ENCODE assay signal across 17 mouse cellular contexts in the genomic region with DNA sequence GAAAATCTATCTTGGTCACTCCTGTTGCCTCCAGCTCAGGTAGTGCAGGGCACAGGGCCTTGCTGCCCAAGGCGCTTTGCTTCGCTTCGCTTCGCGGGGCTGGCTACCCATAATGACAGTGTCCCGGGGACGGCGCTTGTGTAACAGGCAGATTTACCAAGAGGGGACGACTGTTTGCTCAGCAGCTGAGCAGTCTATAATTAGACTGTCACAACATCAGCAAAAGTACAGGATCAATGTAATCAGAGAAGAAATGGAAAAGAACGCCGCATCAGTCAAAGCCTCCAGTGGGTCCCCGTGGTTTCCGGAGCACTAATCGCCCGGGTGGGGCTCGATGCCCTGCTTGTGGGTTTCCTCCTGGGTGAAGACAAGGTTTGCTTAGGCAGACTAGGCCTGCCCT. TPM values are rescaled to one million over a fixed set of nuclear protein-coding genes. Genes with fewer than 3 reads are reported as not detected.
DNase-seq lines count a peak whose midpoint lies in the region; ATAC-seq and TF ChIP-seq lines count a peak whose summit lies in the region.
"Had no signal": no experiment of that assay in that cellular context is flagged by ENCODE, and none has a peak within 500 bp of the region (broad histone marks: within the 10 kb centered on the region; RNA-seq: fewer than 3 reads in every experiment).

No protein-coding gene starts in this region.

- DNase-seq in forebrain, embryonic 10.5 days (ENCODE audit: extremely low spot score, low spot score): no peak
- DNase-seq in liver, embryonic 11.5 days (ENCODE audit: low spot score): no peak
- DNase-seq in brain, adult 2 months (ENCODE audit: low read depth, low spot score): peak; percentile 24
- DNase-seq in induced T-regulatory cell, adult 2 months (ENCODE audit: low read depth): peak; percentile 18
- DNase-seq in lung, postnatal 0 days (ENCODE audit: low spot score): no peak
- DNase-seq in ovary, adult 18-20 months (ENCODE audit: low spot score): no peak
- DNase-seq: cerebellum, adult 8-10 months; gastrocnemius, postnatal 25 days; lung, postnatal 14 days; right cerebral cortex, postnatal 14 days had no signal

- WGBS in forebrain, embryonic 12.5 days: 85% methylated on average over 16 of the region's 16 CpGs
- WGBS in forebrain, embryonic 10.5 days: 88% methylated on average over 16 of the region's 16 CpGs
- 72% methylated on average over 16 of the region's 16 CpGs for WGBS in liver, embryonic 16.5 days (ENCODE audit: insufficient replicate concordance)
- 86% methylated on average over 16 of the region's 16 CpGs for WGBS in liver, embryonic 11.5 days
- WGBS in lung, postnatal 0 days: 88% methylated on average over 16 of the region's 16 CpGs

- H3K9me3 ChIP-seq in forebrain, embryonic 12.5 days: no peaks in the 10 kb centered on the region
- peaks cover 3% of the 10 kb centered on the region; the same call in 1 of the 2 replicates for H3K9me3 ChIP-seq in forebrain, embryonic 10.5 days
- H3K9me3 ChIP-seq in liver, embryonic 16.5 days (replicated peaks; ENCODE audit: control insufficient read depth, low read length): no peaks in the 10 kb centered on the region
- no peaks in the 10 kb centered on the region for H3K9me3 ChIP-seq in liver, embryonic 11.5 days (ENCODE audit: control insufficient read depth, low read length)
- no peaks in the 10 kb centered on the region for H3K9me3 ChIP-seq in lung, postnatal 0 days (ENCODE audit: low read length)
- H3K9me3 ChIP-seq: limb, embryonic 15.5 days; midbrain, embryonic 13.5 days had no signal

- no peak overlapping the region for H3K27ac ChIP-seq in forebrain, embryonic 12.5 days
- H3K27ac ChIP-seq in forebrain, embryonic 10.5 days: no peak overlapping the region
- H3K27ac ChIP-seq in liver, embryonic 16.5 days (ENCODE audit: low read length): no peak overlapping the region
- H3K27ac ChIP-seq in liver, embryonic 11.5 days (ENCODE audit: low read depth, low read length): no peak overlapping the region
- H3K27ac ChIP-seq in lung, postnatal 0 days (ENCODE audit: low read length): no peak overlapping the region
- H3K27ac ChIP-seq: layer of hippocampus, adult 2 months; limb, embryonic 15.5 days; midbrain, embryonic 13.5 days had no signal

- H3K36me3 ChIP-seq in forebrain, embryonic 12.5 days (replicated peaks): no peaks in the 10 kb centered on the region
- H3K36me3 ChIP-seq in forebrain, embryonic 10.5 days (replicated peaks): no peaks in the 10 kb centered on the region
- H3K36me3 ChIP-seq in liver, embryonic 16.5 days (ENCODE audit: control insufficient read depth, insufficient read depth): no peaks in the 10 kb centered on the region
- H3K36me3 ChIP-seq in liver, embryonic 11.5 days (ENCODE audit: control insufficient read depth, insufficient read depth, low read length): no peaks in the 10 kb centered on the region
- no peaks in the 10 kb centered on the region for H3K36me3 ChIP-seq in lung, postnatal 0 days (ENCODE audit: insufficient read depth, low read length)
- H3K36me3 ChIP-seq: limb, embryonic 15.5 days; midbrain, embryonic 13.5 days had no signal

- H3K27me3 ChIP-seq in forebrain, embryonic 12.5 days: peaks cover 2% of the 10 kb centered on the region
- peaks cover 14% of the 10 kb centered on the region for H3K27me3 ChIP-seq in forebrain, embryonic 10.5 days (ENCODE audit: poor library complexity, severe bottlenecking)
- H3K27me3 ChIP-seq in liver, embryonic 16.5 days (ENCODE audit: control insufficient read depth, insufficient read depth, low read depth, low read length): no peaks in the 10 kb centered on the region
- H3K27me3 ChIP-seq in liver, embryonic 11.5 days (replicated peaks; ENCODE audit: control insufficient read depth, insufficient read depth, low read length): no peaks in the 10 kb centered on the region
- no peaks in the 10 kb centered on the region for H3K27me3 ChIP-seq in lung, postnatal 0 days (replicated peaks; ENCODE audit: insufficient read depth, low read length)
- H3K27me3 ChIP-seq: limb, embryonic 15.5 days; Patski had no signal

- TF ChIP-seq CTCF in lung, postnatal 0 days (IDR thresholded peaks at IDR 0.05): no peak

- TF ChIP-seq EP300 in lung, postnatal 0 days (IDR thresholded peaks at IDR 0.05): no peak

- ATAC-seq in forebrain, embryonic 12.5 days (ENCODE audit: low FRiP score): peak; percentile 41; the same call in 1 of the 2 replicates
- peak; percentile 60 for ATAC-seq in liver, embryonic 16.5 days (ENCODE audit: low read depth)
- no peak for ATAC-seq in liver, embryonic 11.5 days (replicated peaks; ENCODE audit: low FRiP score)
- ATAC-seq in lung, postnatal 0 days: no peak
- ATAC-seq: midbrain, embryonic 13.5 days; Patski had no signal

- H3K4me1 ChIP-seq in forebrain, embryonic 12.5 days: peaks cover 3% of the 10 kb centered on the region; the same call in 1 of the 2 replicates
- peaks cover 2% of the 10 kb centered on the region for H3K4me1 ChIP-seq in forebrain, embryonic 10.5 days
- peaks cover 3% of the 10 kb centered on the region for H3K4me1 ChIP-seq in liver, embryonic 16.5 days (ENCODE audit: control insufficient read depth, low read depth, low read length)
- peaks cover under 1% of the 10 kb centered on the region; the same call in 1 of the 2 replicates for H3K4me1 ChIP-seq in liver, embryonic 11.5 days (replicated peaks; ENCODE audit: control insufficient read depth, insufficient read depth, low read length)
- no peaks in the 10 kb centered on the region for H3K4me1 ChIP-seq in lung, postnatal 0 days (ENCODE audit: insufficient read depth, low read depth, low read length)
- H3K4me1 ChIP-seq: limb, embryonic 15.5 days; midbrain, embryonic 13.5 days had no signal

- H3K4me3 ChIP-seq in forebrain, embryonic 12.5 days (replicated peaks): no peak overlapping the region
- no peak overlapping the region for H3K4me3 ChIP-seq in forebrain, embryonic 10.5 days
- no peak overlapping the region for H3K4me3 ChIP-seq in liver, embryonic 16.5 days (ENCODE audit: low read depth, low read length)
- H3K4me3 ChIP-seq in liver, embryonic 11.5 days (ENCODE audit: low read depth, low read length): no peak overlapping the region
- H3K4me3 ChIP-seq in lung, postnatal 0 days (ENCODE audit: low read depth, low read length): no peak overlapping the region
- H3K4me3 ChIP-seq: layer of hippocampus, adult 2 months; limb, embryonic 15.5 days; midbrain, embryonic 13.5 days had no signal

- H3K9ac ChIP-seq in forebrain, embryonic 12.5 days: no peak overlapping the region
- H3K9ac ChIP-seq in liver, embryonic 16.5 days (ENCODE audit: low read depth, low read length): no peak overlapping the region
- H3K9ac ChIP-seq in liver, embryonic 11.5 days (ENCODE audit: low read depth, low read length): no peak overlapping the region
- no peak overlapping the region for H3K9ac ChIP-seq in lung, postnatal 0 days (replicated peaks; ENCODE audit: low read depth)
- H3K9ac ChIP-seq: limb, embryonic 15.5 days; midbrain, embryonic 13.5 days had no signal

- no peak overlapping the region for H3K4me2 ChIP-seq in forebrain, embryonic 12.5 days
- no peak overlapping the region for H3K4me2 ChIP-seq in liver, embryonic 16.5 days (ENCODE audit: low read depth, low read length)
- H3K4me2 ChIP-seq in liver, embryonic 11.5 days: no peak overlapping the region
- H3K4me2 ChIP-seq in lung, postnatal 0 days (replicated peaks; ENCODE audit: low read depth, low read length): no peak overlapping the region
- H3K4me2 ChIP-seq: heart, embryonic 11.5 days; limb, embryonic 15.5 days; midbrain, embryonic 13.5 days had no signal

RNA-seq across cellular contexts. Expression of a gene that starts 6.3 kb away (rescaled TPM):
- polyA plus RNA-seq in forebrain, embryonic 12.5 days (2016; fragmentation: Nextera tagmentation; extraction: Ambion mirVana): 5.6 and 6.2 TPM in 2 replicates
- polyA plus RNA-seq in forebrain, embryonic 10.5 days (2016; fragmentation: Nextera tagmentation; extraction: Ambion mirVana): 1.7 and 2.1 TPM in 2 replicates
- polyA plus RNA-seq in liver, embryonic 16.5 days (2015; fragmentation: Nextera tagmentation; extraction: Ambion mirVana): 115 and 132 TPM in 2 replicates
- 10.5 and 11.3 TPM in 2 replicates for polyA plus RNA-seq in liver, embryonic 11.5 days (2014; fragmentation: Nextera tagmentation; extraction: Ambion mirVana)
- polyA plus RNA-seq in lung, postnatal 0 days (2015; fragmentation: Nextera tagmentation; extraction: Ambion mirVana): 11.5 and 14.0 TPM in 2 replicates

Comparison
In these comparisons a context has a peak if more than half of its experiments do, and no peak if none do; other contexts are left out.
1. ATAC-seq: peak in forebrain, embryonic 12.5 days (single experiment) and liver, embryonic 16.5 days (single experiment); none in liver, embryonic 11.5 days (single experiment) and lung, postnatal 0 days (single experiment).
2. DNase-seq: peak in brain, adult 2 months (single experiment) and induced T-regulatory cell, adult 2 months (single experiment); none in forebrain, embryonic 10.5 days (single experiment), liver, embryonic 11.5 days (single experiment), lung, postnatal 0 days (single experiment) and ovary, adult 18-20 months (single experiment).